Mouse (Mus musculus) retina, postnatal 1 day (tissue): ENCODE measurements at regions not wholly inside any gene's neighbourhood (a gene's known extent, or its start where the extent isn't known, plus 50 kb on each side); places are given as distances from the start of the nearest gene placed in this dataset.

ENCODE experiments used
- DNase-seq: peaks from one replicate; pipeline ENCODE4 v3.0.0-alpha.2; 2012

DNA sequence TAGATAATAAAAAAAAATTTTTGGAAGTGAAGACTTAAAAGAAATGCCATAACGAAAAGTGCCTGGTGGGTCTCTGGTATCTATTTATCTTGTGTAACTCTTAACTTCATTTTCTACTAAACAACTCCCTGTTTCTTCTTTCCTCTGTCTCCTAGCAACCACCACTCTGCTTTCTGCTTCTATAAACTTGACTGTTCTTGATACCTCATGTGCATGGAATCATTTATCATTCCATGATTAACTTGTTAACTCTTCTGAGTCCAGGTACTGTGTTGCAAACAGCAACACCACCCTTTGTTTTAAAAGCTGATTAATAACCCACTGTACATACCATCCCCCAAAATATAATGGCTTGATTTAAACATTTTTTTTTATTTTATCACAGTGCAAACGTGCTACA is 325.0 kb downstream of the Mettl4 start:
- DNase-seq, result no peak

DNA sequence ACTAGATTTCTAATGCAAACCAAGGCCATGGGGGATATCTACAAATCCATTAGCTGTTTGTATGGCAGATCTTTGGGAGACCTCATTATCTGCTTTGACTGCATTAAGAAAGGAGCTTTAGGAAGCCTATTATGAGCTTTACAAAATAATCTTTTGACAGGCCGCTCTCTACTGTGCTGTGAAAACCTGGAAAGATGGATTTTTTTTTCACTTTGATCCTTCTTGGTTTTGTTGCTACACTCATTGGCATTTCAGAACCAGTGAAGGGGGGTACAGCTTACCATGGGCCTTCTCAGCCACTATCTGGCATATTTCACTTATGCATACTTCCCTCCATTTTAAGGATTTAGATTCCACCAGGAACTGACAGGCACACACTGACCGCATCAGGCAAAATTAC is 366.8 kb downstream of the Mettl4 start:
- peak; percentile 14 for DNase-seq

DNA sequence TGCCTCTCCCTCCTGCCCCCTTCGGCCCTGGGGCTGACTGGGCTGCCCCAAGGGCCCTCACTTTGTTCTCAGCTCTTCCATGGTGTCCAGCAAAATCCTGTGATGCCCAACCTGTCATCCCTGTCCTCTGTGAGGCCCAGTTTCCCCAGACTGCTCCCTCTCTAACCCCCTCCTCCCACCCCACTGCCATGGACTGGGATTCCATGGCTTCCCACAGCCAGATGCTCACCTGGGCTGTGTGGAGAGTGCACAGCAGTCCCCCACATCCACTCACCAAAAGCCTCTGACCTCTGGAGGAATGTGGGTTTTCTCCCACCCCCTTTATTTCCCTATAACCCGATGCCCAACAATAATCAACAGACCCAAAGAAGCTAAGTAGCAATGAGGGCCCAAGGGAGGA is 414.1 kb downstream of the Mettl4 start:
- no peak for DNase-seq

DNA sequence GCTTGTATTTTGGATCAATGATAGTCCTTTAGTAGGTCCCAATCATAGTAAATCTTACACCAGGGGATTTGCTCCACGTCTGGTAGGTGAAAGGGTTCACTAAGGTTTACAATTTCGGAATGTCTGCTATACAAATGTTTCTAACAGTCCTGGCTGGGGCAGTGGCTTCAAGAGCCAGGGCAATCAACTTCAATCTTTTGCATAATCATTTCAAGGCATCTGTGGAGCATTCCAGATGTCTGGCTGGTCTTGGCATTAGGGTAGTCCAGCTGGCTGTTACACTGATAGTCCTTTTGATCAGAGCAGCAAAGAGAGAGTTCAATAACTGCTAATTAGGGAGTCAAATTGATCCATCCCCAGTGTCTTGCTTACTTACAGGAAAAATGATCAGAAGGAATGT is 423.6 kb downstream of the Mettl4 start:
- no peak for DNase-seq

DNA sequence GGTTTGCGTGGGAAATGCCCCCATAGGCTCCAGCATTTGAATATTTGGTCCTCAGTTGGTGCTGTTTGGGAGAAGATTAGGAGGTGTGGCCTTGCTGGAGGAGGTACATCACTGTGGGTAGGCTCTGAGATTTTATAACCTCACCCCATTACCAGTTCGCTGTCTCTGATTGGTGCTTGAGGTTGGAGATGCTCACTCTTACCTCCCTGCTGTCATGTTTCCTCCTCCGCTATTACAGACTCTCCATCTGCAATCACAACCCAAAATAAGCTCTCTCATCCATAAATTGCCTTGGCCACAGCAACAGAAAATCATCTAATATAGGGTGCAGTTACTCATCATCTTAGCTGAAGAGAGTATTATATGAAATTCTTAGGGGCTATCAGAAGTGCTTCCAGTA is 458.6 kb downstream of the Mettl4 start:
- no peak for DNase-seq

DNA sequence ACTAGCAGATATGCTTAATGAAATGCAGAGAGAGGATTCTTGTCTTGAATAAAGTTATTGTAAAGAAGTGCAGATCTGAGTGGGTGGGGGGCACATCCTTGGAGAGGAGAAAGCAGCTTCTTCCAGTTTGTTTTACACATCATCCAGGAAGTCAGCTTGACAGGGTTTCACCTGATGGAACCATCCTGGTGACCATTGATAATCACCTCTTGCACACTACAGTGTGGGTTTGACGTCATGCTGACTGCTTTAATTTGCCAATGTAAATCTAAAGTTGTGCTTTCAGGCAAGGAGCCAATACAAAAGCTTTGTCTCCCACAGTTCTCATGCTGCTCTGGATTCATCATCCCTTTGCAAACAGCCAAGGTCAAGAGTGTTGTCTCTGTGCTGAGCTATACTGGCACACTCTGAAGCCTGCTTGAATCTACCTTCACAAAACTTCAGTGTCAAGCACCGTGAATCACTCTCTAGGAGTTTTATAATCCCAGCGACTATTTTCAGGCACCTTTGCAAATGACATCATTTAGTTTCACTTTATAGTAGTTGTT is 462.1 kb downstream of the Mettl4 start:
- DNase-seq, result no peak

DNA sequence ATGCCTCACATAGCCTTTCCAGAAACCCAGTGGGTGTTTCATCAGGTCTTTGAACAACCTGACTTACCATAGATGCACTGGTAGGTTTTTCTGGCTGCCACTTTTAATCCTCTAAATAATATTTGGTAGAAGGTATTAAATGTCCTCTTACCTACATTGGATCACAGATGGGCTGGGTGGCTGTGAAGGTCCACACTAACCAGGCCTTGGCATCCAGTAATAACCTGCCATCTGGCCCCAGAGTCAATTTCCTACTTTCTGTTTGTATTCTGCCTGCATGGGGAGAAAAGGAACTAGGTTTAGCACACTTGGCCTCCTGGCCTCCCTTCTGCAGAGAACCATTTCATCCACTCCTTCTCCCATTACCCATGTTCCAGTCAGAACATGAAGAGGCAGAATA is 473.0 kb downstream of the Mettl4 start:
- DNase-seq, result no peak

DNA sequence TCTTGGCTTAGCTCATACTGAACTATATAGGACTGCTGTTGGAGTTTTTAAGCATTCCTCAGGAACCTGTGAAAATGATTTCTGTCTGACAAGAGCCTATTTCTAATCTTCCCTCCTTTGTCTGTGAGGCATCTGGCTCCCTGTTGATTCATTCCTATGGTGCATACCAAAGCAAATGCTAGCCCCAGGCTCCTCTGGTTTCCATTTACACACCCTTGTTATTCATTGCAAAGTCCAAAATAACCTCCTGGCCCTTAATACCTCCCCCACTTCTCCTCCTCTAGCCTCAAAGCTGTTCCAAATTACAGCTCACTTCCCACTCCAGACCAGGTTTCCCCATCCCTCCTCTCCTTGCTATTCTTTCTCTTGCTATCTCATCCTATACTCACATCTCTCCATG is 480.1 kb downstream of the Mettl4 start:
- DNase-seq, result no peak

DNA sequence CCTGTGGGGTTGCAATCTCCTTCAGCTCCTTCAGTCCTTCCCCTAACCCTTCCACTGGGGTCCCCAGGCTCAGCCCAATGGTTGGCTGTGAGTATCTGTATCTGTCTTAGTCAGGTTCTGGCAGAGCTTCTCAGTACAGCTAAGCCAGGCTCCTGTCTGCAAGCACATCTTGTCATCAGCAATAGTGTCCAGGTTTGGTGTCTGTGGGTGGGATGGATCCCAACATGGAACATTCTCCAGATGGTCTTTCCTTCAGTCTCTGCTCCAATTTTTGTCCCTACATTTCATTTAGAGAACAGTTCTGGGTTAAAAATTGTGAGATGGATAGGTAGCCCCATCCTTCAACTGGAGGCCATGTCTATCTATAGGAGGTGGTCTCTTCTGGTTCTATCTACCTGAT is 494.2 kb downstream of the Mettl4 start:
- no peak for DNase-seq

DNA sequence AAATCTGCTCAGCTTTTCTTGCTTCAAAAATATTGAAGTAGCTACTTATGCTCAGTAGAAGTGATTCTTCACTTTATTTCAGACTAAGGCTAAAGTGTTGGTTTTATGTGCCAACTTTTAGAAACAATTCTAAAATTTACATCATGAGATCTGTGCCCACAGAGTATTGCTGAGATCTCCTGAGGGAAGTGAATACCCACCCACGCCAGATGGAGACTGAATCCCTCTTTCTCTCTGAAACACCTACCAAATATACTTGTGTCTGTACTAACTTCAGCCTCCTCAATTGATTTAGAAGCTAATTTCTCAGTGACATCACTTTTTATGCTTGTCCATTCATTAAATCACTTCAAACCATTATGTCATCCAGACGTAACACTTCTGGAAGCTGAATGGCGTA is 495.0 kb downstream of the Mettl4 start:
- no peak for DNase-seq

DNA sequence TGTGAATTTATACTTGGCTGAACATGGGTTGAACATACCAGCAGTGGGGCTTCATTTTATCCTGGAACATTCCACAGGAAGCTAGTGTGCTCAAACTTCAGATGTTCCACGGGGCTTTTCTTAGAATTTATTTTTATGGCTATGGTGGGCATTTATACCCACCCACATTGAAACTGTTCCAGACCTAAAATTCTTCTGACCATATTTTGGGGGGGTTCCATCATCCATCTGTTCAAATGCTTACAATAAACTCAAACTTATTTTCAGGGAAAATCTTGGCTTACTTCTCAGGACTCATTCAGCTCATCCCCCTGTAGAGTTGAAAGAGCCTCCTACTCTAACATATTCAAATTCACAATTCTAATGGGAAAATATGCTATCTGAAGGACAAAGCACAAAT is 506.0 kb downstream of the Mettl4 start:
- no peak for DNase-seq

DNA sequence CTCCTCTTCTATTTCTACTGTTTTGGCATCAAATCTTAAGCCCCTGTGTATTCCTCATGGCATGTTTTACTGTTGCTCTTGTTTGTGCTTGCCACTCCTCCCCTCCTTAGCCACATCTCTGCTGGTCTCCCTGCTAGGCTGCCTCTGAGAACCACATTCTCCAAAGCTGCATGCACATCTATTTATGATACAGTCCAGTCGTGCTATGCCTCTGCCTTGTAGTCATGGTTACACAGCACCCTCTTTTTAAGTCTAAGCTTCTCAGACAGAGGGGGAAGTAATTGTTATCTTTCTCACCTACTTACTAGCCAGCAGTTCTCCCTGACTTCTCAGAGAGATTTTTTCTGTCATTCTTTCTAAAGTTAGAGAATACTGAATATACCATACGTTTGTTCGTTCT is 523.7 kb downstream of the Mettl4 start:
- no peak for DNase-seq
